Mouse (Mus musculus) myocyte (in vitro differentiated cells): ENCODE results near the gene Glrx.

ENCODE experiments used
- CEBPB ChIP-seq: IDR thresholded peaks from 2 replicates; pipeline ENCODE4 v1.6.1; 2011; ENCODE audit warnings: mild to moderate bottlenecking, moderate library complexity; ENCODE audit not compliant: poor library complexity, insufficient read depth, severe bottlenecking
- E2F4 ChIP-seq: IDR thresholded peaks from one replicate; pipeline ENCODE4 v1.6.1; 2011; ENCODE audit warnings: mild to moderate bottlenecking, control low read depth, moderate library complexity; ENCODE audit not compliant: insufficient read depth
- MAX ChIP-seq: IDR thresholded peaks from one replicate; pipeline ENCODE4 v1.6.1; 2011; ENCODE audit warnings: low read depth, mild to moderate bottlenecking, control low read depth
- MYOD1 ChIP-seq, 3 experiments: IDR thresholded peaks; one replicate each; pipeline ENCODE4 v1.6.1; 2011; ENCODE audit warnings: control low read depth in 2 of 3, low read depth in 2 of 3, mild to moderate bottlenecking in 2 of 3, moderate library complexity in 1 of 3; ENCODE audit not compliant: insufficient read length in 2 of 3, control insufficient read depth in 1 of 3
- MYOG ChIP-seq, 3 experiments: IDR thresholded peaks; one replicate each; pipeline ENCODE4 v1.6.1; 2011; ENCODE audit warnings: control low read depth in 2 of 3, low read depth in 2 of 3, mild to moderate bottlenecking in 2 of 3; ENCODE audit not compliant: insufficient read length in 2 of 3, control insufficient read depth in 1 of 3, insufficient read depth in 1 of 3
- POLR2A ChIP-seq: IDR thresholded peaks from one replicate; pipeline ENCODE4 v1.6.1; 2011; ENCODE audit warnings: low read depth, mild to moderate bottlenecking, control low read depth, moderate library complexity; ENCODE audit not compliant: insufficient read length
- POLR2AphosphoS2 ChIP-seq: IDR thresholded peaks from one replicate; pipeline ENCODE4 v1.6.1; 2011; ENCODE audit warnings: low read depth, control low read depth; ENCODE audit not compliant: insufficient read length
- REST ChIP-seq: IDR thresholded peaks from one replicate; pipeline ENCODE4 v1.6.1; 2011; ENCODE audit warnings: mild to moderate bottlenecking, control low read depth, moderate library complexity; ENCODE audit not compliant: insufficient read depth, insufficient read length
- TCF12 ChIP-seq: IDR thresholded peaks from one replicate; pipeline ENCODE4 v1.6.1; 2011; ENCODE audit warnings: mild to moderate bottlenecking, control low read depth; ENCODE audit not compliant: poor library complexity, insufficient read depth, severe bottlenecking
- USF1 ChIP-seq: IDR thresholded peaks from one replicate; pipeline ENCODE4 v1.6.1; 2011; ENCODE audit warnings: low read depth, mild to moderate bottlenecking, control low read depth, moderate library complexity

DNA sequence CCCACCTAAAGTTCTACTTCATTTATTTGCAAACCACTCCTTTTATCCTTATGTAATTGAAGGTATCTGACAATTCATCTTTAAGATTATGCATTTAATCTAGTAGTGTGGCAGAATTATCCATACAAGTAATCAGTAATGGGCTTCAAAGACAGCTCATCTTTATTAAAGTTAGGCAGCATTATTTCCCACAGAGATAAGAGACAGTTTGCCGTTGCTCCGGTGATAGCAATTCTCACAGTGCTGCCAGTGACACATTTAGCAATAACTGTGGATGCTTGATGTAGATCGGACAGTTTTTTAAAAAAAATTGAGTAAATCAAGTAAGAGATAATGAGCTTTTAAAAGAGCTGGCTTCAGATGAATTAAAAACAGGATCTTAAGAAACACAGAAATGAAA, 52.6 kb downstream of the Glrx start:
- TF ChIP-seq MYOG (IDR thresholded peaks at IDR 0.05; ENCODE audit: control insufficient read depth in 1 of 3, insufficient read depth in 1 of 3, insufficient read length in 2 of 3, low read depth in 2 of 3) (no peak), MYOD1 (IDR thresholded peaks at IDR 0.05; ENCODE audit: control insufficient read depth in 1 of 3, insufficient read length in 2 of 3, low read depth in 2 of 3) (no peak), POLR2A (no peak), POLR2AphosphoS2 (no peak), MAX (no peak), REST (no peak), USF1 (no peak), E2F4 (no peak), TCF12 (no peak), CEBPB (no peak)
